Mouse (Mus musculus) CH12.LX (cell line): Measurements from ENCODE around the gene Sacs. TPM values are rescaled to one million over a fixed set of nuclear protein-coding genes. Genes with fewer than 3 reads are reported as not detected.

Experiments
- DNase-seq: peaks from one replicate; pipeline ENCODE4 v3.0.0-alpha.2; 2013; ENCODE audit errors: extremely low read depth
- H3K27ac ChIP-seq: 2 replicates; pipeline ENCODE4 v1.5.1; 2012; ENCODE audit warnings: low read depth, mild to moderate bottlenecking, control low read depth, moderate library complexity; ENCODE audit not compliant: insufficient read depth
- H3K27me3 ChIP-seq: replicated peaks from 2 replicates; pipeline ENCODE3; 2012; ENCODE audit warnings: inconsistent platforms
- H3K36me3 ChIP-seq, 2 experiments: replicated peaks in 1 of 2; 2 replicates each; pipeline versions ENCODE3 to v1.6.1; 2012; ENCODE audit warnings: inconsistent platforms in 1 of 2, low read length in 1 of 2, mild to moderate bottlenecking in 1 of 2, mixed read lengths in 1 of 2, moderate library complexity in 1 of 2; ENCODE audit not compliant: control insufficient read depth in 1 of 2, insufficient read depth in 1 of 2
- H3K4me1 ChIP-seq, 2 experiments: 2 replicates each; pipeline ENCODE4 v1.6.1; 2012; ENCODE audit warnings: inconsistent platforms in 1 of 2, moderate library complexity in 1 of 2; ENCODE audit not compliant: insufficient read depth in 2 of 2, control insufficient read depth in 1 of 2
- H3K4me2 ChIP-seq: 2 replicates; pipeline ENCODE4 v1.6.1; 2012; ENCODE audit warnings: low read depth, mild to moderate bottlenecking, control low read depth; ENCODE audit not compliant: poor library complexity, insufficient read depth, severe bottlenecking
- H3K4me3 ChIP-seq, 3 experiments: fragments of 150-350 bp in 1 of 3; sonication (generic) in 1 of 3; replicated peaks in 1 of 3; 2 replicates each; pipeline versions ENCODE3 to v1.5.1; 2011 to 2012; ENCODE audit warnings: low read depth in 2 of 3, low read length in 2 of 3, mild to moderate bottlenecking in 2 of 3, moderate library complexity in 2 of 3, control low read depth in 1 of 3, improper control_type of control experiment in 1 of 3, inconsistent platforms in 1 of 3, mixed read lengths in 1 of 3; ENCODE audit not compliant: poor library complexity in 1 of 3
- H3K79me2 ChIP-seq: replicated peaks from 2 replicates; pipeline ENCODE4 v1.6.1; 2012; ENCODE audit warnings: mild to moderate bottlenecking, moderate library complexity; ENCODE audit not compliant: control insufficient read depth, poor library complexity, insufficient read depth, severe bottlenecking; ENCODE audit errors: extremely low read depth
- H3K9ac ChIP-seq: 2 replicates; pipeline ENCODE4 v1.6.1; 2012; ENCODE audit warnings: low read depth, mild to moderate bottlenecking, control low read depth, moderate library complexity; ENCODE audit not compliant: insufficient read depth
- H3K9me3 ChIP-seq: replicated peaks from 2 replicates; pipeline ENCODE3; 2012; ENCODE audit warnings: low read length, inconsistent platforms, mixed read lengths
- CHD2 ChIP-seq: IDR thresholded peaks from 2 replicates; pipeline ENCODE4 v1.6.1; 2011; ENCODE audit warnings: low read length, improper control_type of control experiment
- CTCF ChIP-seq, 2 experiments: IDR thresholded peaks in 1 of 2; conservative IDR thresholded peaks in 1 of 2; 2 replicates each; pipeline ENCODE4 v1.5.1; 2011 to 2012; ENCODE audit warnings: low read depth in 2 of 2, low read length in 2 of 2, improper control_type of control experiment in 1 of 2, inconsistent platforms in 1 of 2, mild to moderate bottlenecking in 1 of 2, moderate library complexity in 1 of 2
- ELF1 ChIP-seq: IDR thresholded peaks from 2 replicates; pipeline ENCODE4 v1.6.1; 2014; ENCODE audit warnings: low read depth, mild to moderate bottlenecking, inconsistent platforms, low read length, improper control_type of control experiment
- IRF4 ChIP-seq: IDR thresholded peaks from 2 replicates; pipeline ENCODE4 v1.6.1; 2014; ENCODE audit warnings: low read depth, mild to moderate bottlenecking, inconsistent platforms, low read length, improper control_type of control experiment
- JUN ChIP-seq: IDR thresholded peaks from 2 replicates; pipeline ENCODE4 v1.6.1; 2011; ENCODE audit warnings: low read depth, mild to moderate bottlenecking, low read length, improper control_type of control experiment, moderate library complexity; ENCODE audit not compliant: insufficient read depth
- KAT2A ChIP-seq: IDR thresholded peaks from 2 replicates; pipeline ENCODE4 v1.6.1; 2012; ENCODE audit warnings: low read length, improper control_type of control experiment, inconsistent platforms; ENCODE audit not compliant: insufficient replicate concordance
- MAFK ChIP-seq: IDR thresholded peaks from 2 replicates; pipeline ENCODE4 v1.6.1; 2011; ENCODE audit warnings: low read length, improper control_type of control experiment; ENCODE audit not compliant: insufficient replicate concordance
- MAX ChIP-seq: IDR thresholded peaks from 2 replicates; pipeline ENCODE4 v1.6.1; 2011; ENCODE audit warnings: low read length, improper control_type of control experiment
- MYC ChIP-seq: IDR thresholded peaks from 2 replicates; pipeline ENCODE4 v1.6.1; 2011; ENCODE audit warnings: low read depth, mild to moderate bottlenecking, improper control_type of control experiment, low read length
- TBP ChIP-seq: conservative IDR thresholded peaks from 2 replicates; pipeline ENCODE4 v1.6.1; 2011; ENCODE audit warnings: low read depth, low read length, improper control_type of control experiment
- UBTF ChIP-seq: IDR thresholded peaks from 2 replicates; pipeline ENCODE4 v1.6.1; 2012; ENCODE audit warnings: low read depth, mild to moderate bottlenecking, inconsistent platforms, low read length, improper control_type of control experiment, moderate library complexity
- ZKSCAN1 ChIP-seq: IDR thresholded peaks from 2 replicates; pipeline ENCODE4 v1.6.1; 2012; ENCODE audit warnings: low read depth, inconsistent platforms, low read length, improper control_type of control experiment, borderline replicate concordance
- ZMIZ1 ChIP-seq: IDR thresholded peaks from 2 replicates; pipeline ENCODE4 v1.6.1; 2012; ENCODE audit warnings: low read depth, mild to moderate bottlenecking, inconsistent platforms, low read length, improper control_type of control experiment
- ZNF384 ChIP-seq: IDR thresholded peaks from 2 replicates; pipeline ENCODE4 v1.6.1; 2012; ENCODE audit warnings: low read depth, low read length, improper control_type of control experiment, inconsistent platforms
- dilution Hi-C: fragments of 300-500 bp; cut with MboI; formaldehyde crosslinking; loops from 2 replicates; pipeline ENCODE4 v1.14.3; 2020; ENCODE audit warnings: low sequenced_read_pairs; ENCODE audit not compliant: extremely low pct_unique_long_range_greater_than_20kb, extremely low pct_ligation_motif_present
- in situ Hi-C: fragments of 300-500 bp; cut with MboI; formaldehyde crosslinking; loops from 3 replicates; pipeline ENCODE4 v1.14.3; 2019; ENCODE audit warnings: low sequenced_read_pairs, low pct_ligation_motif_present, low pct_unique_long_range_greater_than_20kb, mixed read lengths
- polyA plus RNA-seq: library from polyadenylated mRNA; unstranded; fragments of >175 nt; gene quantifications from 2 replicates; pipeline ENCODE4 v1.2.1, GENCODE M21; 2012; ENCODE audit warnings: low read depth; ENCODE audit not compliant: insufficient read length
- total RNA-seq, 2 experiments: library from RNA; depleted of rRNA; stranded (reverse); fragments of 300-350 nt in 1 of 2; fragments of >200 nt in 1 of 2; gene quantifications; 2 replicates each; pipeline ENCODE4 v1.2.3; 2012 to 2014

Gene Sacs
- total and polyA plus RNA-seq, 3 experiments, result 5.3 to 6.7 (median 6.6) TPM

DNA sequence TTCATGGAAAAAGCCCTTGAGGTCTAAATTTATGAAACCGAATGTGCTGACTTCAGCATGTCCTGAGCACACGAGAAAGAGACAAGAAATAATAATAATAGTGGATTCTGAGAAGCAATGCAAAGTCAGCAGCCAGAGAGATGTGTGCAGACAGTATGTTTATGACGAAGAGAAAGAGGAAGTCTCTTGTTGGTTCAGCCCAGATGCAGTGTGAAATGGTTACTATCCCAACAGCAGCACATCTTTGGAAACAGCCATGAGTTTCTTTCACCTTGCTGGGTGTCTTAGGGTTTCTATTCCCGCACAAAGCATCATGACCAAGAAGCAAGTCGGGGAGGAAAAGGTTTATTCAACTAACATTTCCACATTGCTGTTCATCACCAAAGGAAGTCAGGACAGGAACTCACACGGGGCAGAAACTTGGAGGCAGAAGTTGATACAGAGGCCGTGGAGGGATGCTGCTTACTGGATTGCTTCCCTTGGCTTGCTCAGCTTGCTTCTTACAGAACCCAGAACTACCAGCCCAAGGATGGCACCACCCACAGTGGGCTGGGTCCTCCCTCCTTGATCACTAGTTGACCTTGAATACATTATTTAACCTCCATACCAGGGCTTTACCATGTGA is 140.5 kb downstream of the Sacs start:
- in situ Hi-C loops, result no loop called here
- no peak for TF ChIP-seq CHD2
- TF ChIP-seq ZKSCAN1, result no peak
- no peak for TF ChIP-seq CTCF (conservative IDR thresholded peaks at IDR 0.05 in 1 of 2, IDR thresholded peaks at IDR 0.05 in 1 of 2; ENCODE audit: low read depth in 2 of 2, low read length in 2 of 2)
- TF ChIP-seq KAT2A, result no peak
- no peak for TF ChIP-seq MAFK
- no peak for TF ChIP-seq IRF4
- no peak for TF ChIP-seq TBP
- TF ChIP-seq MYC, result no peak
- no peak for TF ChIP-seq ZMIZ1
- no peak for TF ChIP-seq JUN
- no peak for TF ChIP-seq MAX
- TF ChIP-seq, all 38 proteins: peak for 0
- dilution Hi-C loops, result no loop called here
- no peak overlapping the region for H3K9ac ChIP-seq
- no peak for DNase-seq
- H3K9me3 ChIP-seq, result no peaks in the 10 kb centered on the region
- H3K36me3 ChIP-seq, result no peaks in the 10 kb centered on the region
- no peaks in the 10 kb centered on the region for H3K79me2 ChIP-seq
- peaks cover 0 to 18% of the 10 kb centered on the region in 2 experiments; a peak in 3 of 4 replicates for H3K4me1 ChIP-seq
- H3K27me3 ChIP-seq, result no peaks in the 10 kb centered on the region
- no peak overlapping the region for H3K27ac ChIP-seq
- H3K4me2 ChIP-seq, result no peak overlapping the region
- no peak overlapping the region for H3K4me3 ChIP-seq

DNA sequence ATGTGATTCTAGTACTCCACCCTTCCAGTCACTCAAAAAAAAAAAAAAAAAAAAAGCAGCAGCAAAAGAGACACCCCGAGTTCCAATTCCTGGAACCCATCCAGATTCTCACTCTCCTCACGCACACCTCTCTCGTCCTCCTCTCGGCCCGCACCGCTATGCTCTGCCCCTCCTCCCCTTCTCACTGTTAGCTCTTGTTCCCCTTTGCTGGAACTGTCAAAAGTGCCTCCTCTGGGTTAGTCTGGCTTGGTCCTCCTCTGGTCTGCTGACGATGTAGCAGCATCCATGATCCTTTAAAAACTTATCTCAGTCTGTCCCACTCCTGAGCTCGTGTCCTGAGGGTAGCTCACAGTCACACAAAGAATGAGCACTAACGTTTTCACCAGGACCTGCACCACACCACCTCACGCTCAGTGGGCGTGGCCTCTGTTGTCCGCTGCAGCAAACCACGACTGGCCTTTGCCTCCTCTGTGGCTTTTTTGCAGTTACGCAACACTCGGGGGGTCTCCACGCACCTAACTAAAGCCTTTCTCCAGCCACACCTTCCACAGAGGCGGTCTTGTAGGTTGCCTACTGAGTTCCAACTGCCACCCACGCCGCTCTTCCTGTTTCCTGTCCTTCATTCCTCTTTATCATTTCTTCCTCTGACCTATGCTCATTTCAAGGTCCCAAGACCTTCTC is 150.5 kb downstream of the Sacs start:
- dilution Hi-C loops (no loop called here), in situ Hi-C loops (no loop called here)
- H3K4me1 ChIP-seq, result peaks cover 3 to 10% of the 10 kb centered on the region in 2 experiments; a peak in 3 of 4 replicates
- TF ChIP-seq TBP (no peak), ZKSCAN1 (no peak), ELF1 (no peak), ZMIZ1 (no peak), ZNF384 (peak; percentile 28; the same call in 1 of the 2 replicates), UBTF (no peak)
- no peaks in the 10 kb centered on the region for H3K36me3 ChIP-seq
- peak overlapping the region in 1 of 3 experiments; percentile 19 for H3K4me3 ChIP-seq
- DNase-seq, result no peak
- H3K9ac ChIP-seq, result no peak overlapping the region
- H3K79me2 ChIP-seq, result no peaks in the 10 kb centered on the region
- no peaks in the 10 kb centered on the region for H3K27me3 ChIP-seq
- H3K4me2 ChIP-seq, result peak overlapping the region; percentile 53
- no peaks in the 10 kb centered on the region for H3K9me3 ChIP-seq
- H3K27ac ChIP-seq, result no peak overlapping the region

Other genes with a start within 250 kb of the Sacs start
- gene Tnfrsf19, start 92.0 kb upstream of the Sacs start, total RNA-seq (2012; rRNA removed), result 1.8 and 4.4 TPM in 2 replicates
- gene Tnfrsf19, start 92.0 kb upstream of the Sacs start, total RNA-seq (2014; rRNA removed), result 5.5 and 6.5 TPM in 2 replicates
- gene Tnfrsf19, start 92.0 kb upstream of the Sacs start, polyA plus RNA-seq, result 4.6 and 5.1 TPM in 2 replicates
- gene Sgcg, start 120.0 kb downstream of the Sacs start, total RNA-seq (2012; rRNA removed), result not detected in 2 replicates
- gene Sgcg, start 120.0 kb downstream of the Sacs start, total RNA-seq (2014; rRNA removed), result not detected in 2 replicates
- not detected in 2 replicates for gene Sgcg, start 120.0 kb downstream of the Sacs start, polyA plus RNA-seq
- 0.71 and 1.1 TPM in 2 replicates for gene Arl11, start 171.3 kb downstream of the Sacs start, total RNA-seq (2012; rRNA removed)
- 10.9 and 11.7 TPM in 2 replicates for gene Arl11, start 171.3 kb downstream of the Sacs start, total RNA-seq (2014; rRNA removed)
- 11.4 and 12.2 TPM in 2 replicates for gene Arl11, start 171.3 kb downstream of the Sacs start, polyA plus RNA-seq
- 3.6 and 3.7 TPM in 2 replicates for gene Ebpl, start 222.0 kb downstream of the Sacs start, total RNA-seq (2012; rRNA removed)
- gene Ebpl, start 222.0 kb downstream of the Sacs start, total RNA-seq (2014; rRNA removed), result 4.8 TPM in 2 replicates
- 10.2 and 12.9 TPM in 2 replicates for gene Ebpl, start 222.0 kb downstream of the Sacs start, polyA plus RNA-seq